Mouse (Mus musculus) MEL (cell line): Measurements from ENCODE around the gene Ppfia3. TPM values are rescaled to one million over a fixed set of nuclear protein-coding genes. Genes with fewer than 3 reads are reported as not detected.

Experiments
- DNase-seq: peaks from one replicate; pipeline ENCODE4 v3.0.0; 2011; ENCODE audit warnings: low read depth, low spot score
- H3K27ac ChIP-seq: 2 replicates; pipeline ENCODE4 v1.5.1; 2012; ENCODE audit warnings: low read depth, mild to moderate bottlenecking, control low read depth, low read length, moderate library complexity; ENCODE audit not compliant: control insufficient read depth
- H3K27me3 ChIP-seq, 2 experiments: fragments of 150-350 bp in 1 of 2; sonication (generic) in 1 of 2; 2 replicates each; pipeline ENCODE4 v1.6.1; 2012; ENCODE audit warnings: low read length in 2 of 2, mild to moderate bottlenecking in 2 of 2, improper control_type of control experiment in 1 of 2, moderate library complexity in 1 of 2; ENCODE audit not compliant: insufficient read depth in 2 of 2, control insufficient read depth in 1 of 2
- H3K36me3 ChIP-seq, 2 experiments: 2 replicates each; pipeline ENCODE4 v1.6.1; 2012 to 2014; ENCODE audit warnings: low read length in 2 of 2, improper control_type of control experiment in 1 of 2, inconsistent platforms in 1 of 2, mild to moderate bottlenecking in 1 of 2; ENCODE audit not compliant: insufficient read depth in 2 of 2, control insufficient read depth in 1 of 2
- H3K4me1 ChIP-seq, 2 experiments: fragments of 150-350 bp in 1 of 2; sonication (generic) in 1 of 2; 2 replicates each; pipeline ENCODE4 v1.6.1; 2012; ENCODE audit warnings: low read length in 2 of 2, improper control_type of control experiment in 1 of 2, mild to moderate bottlenecking in 1 of 2; ENCODE audit not compliant: insufficient read depth in 2 of 2, control insufficient read depth in 1 of 2
- H3K4me3 ChIP-seq, 2 experiments: fragments of 150-350 bp in 1 of 2; sonication (generic) in 1 of 2; 2 replicates each; pipeline ENCODE4 v1.5.1; 2012; ENCODE audit warnings: low read depth in 2 of 2, low read length in 2 of 2, mild to moderate bottlenecking in 2 of 2, moderate library complexity in 2 of 2, control low read depth in 1 of 2, improper control_type of control experiment in 1 of 2; ENCODE audit not compliant: control insufficient read depth in 1 of 2, insufficient read depth in 1 of 2
- H3K79me2 ChIP-seq: 2 replicates; pipeline ENCODE4 v1.6.1; 2012; ENCODE audit warnings: mild to moderate bottlenecking, low read length, moderate library complexity; ENCODE audit not compliant: control insufficient read depth, poor library complexity, insufficient read depth
- H3K9ac ChIP-seq: 2 replicates; pipeline ENCODE4 v1.6.1; 2012; ENCODE audit warnings: low read depth, mild to moderate bottlenecking, control low read depth, low read length, moderate library complexity; ENCODE audit not compliant: control insufficient read depth, poor library complexity, severe bottlenecking
- H3K9me3 ChIP-seq: fragments of 150-350 bp; sonication (generic); replicated peaks from 2 replicates; pipeline ENCODE4 v1.6.1; 2012; ENCODE audit warnings: mild to moderate bottlenecking, low read length, improper control_type of control experiment, moderate library complexity; ENCODE audit not compliant: insufficient read depth
- E2F4 ChIP-seq: IDR thresholded peaks from 2 replicates; pipeline ENCODE4 v1.6.1; 2011; ENCODE audit warnings: low read depth, low read length, improper control_type of control experiment, borderline replicate concordance
- ELF1 ChIP-seq: IDR thresholded peaks from 2 replicates; pipeline ENCODE4 v1.6.1; 2014; ENCODE audit warnings: low read depth, mild to moderate bottlenecking, inconsistent platforms, low read length, improper control_type of control experiment, moderate library complexity
- EP300 ChIP-seq, 2 experiments: IDR thresholded peaks; 2 replicates each; pipeline ENCODE4 v1.6.1; 2011; ENCODE audit warnings: improper control_type of control experiment in 2 of 2, low read length in 2 of 2, low read depth in 1 of 2, mild to moderate bottlenecking in 1 of 2
- GABPA ChIP-seq: IDR thresholded peaks from 2 replicates; pipeline ENCODE4 v1.6.1; 2012; ENCODE audit warnings: low read depth, mild to moderate bottlenecking, inconsistent platforms, low read length, improper control_type of control experiment, moderate library complexity
- GATA1 ChIP-seq: IDR thresholded peaks from 2 replicates; pipeline ENCODE4 v1.6.1; 2011; ENCODE audit warnings: low read depth, low read length, improper control_type of control experiment
- MAFK ChIP-seq: IDR thresholded peaks from 2 replicates; pipeline ENCODE4 v1.6.1; 2011; ENCODE audit warnings: low read depth, mild to moderate bottlenecking, low read length, improper control_type of control experiment, borderline replicate concordance
- MAX ChIP-seq: IDR thresholded peaks from 2 replicates; pipeline ENCODE4 v1.6.1; 2011; ENCODE audit warnings: low read length, improper control_type of control experiment
- MAZ ChIP-seq: IDR thresholded peaks from 2 replicates; pipeline ENCODE4 v1.6.1; 2012; ENCODE audit warnings: low read depth, mild to moderate bottlenecking, inconsistent platforms, low read length, improper control_type of control experiment
- MXI1 ChIP-seq: IDR thresholded peaks from 2 replicates; pipeline ENCODE4 v1.6.1; 2011; ENCODE audit warnings: mild to moderate bottlenecking, low read depth, low read length, improper control_type of control experiment
- MYB ChIP-seq: IDR thresholded peaks from 2 replicates; pipeline ENCODE4 v1.6.1; 2011; ENCODE audit warnings: mild to moderate bottlenecking, low read depth, low read length, improper control_type of control experiment
- MYC ChIP-seq: IDR thresholded peaks from 2 replicates; pipeline ENCODE4 v1.6.1; 2011; ENCODE audit warnings: low read depth, mild to moderate bottlenecking, low read length, improper control_type of control experiment, moderate library complexity
- NRF1 ChIP-seq: IDR thresholded peaks from 2 replicates; pipeline ENCODE4 v1.6.1; 2014; ENCODE audit warnings: low read depth, mild to moderate bottlenecking, inconsistent platforms, low read length, improper control_type of control experiment, moderate library complexity; ENCODE audit not compliant: poor library complexity, insufficient read depth, severe bottlenecking
- POLR2A ChIP-seq, 2 experiments: IDR thresholded peaks; 2 replicates each; pipeline ENCODE4 v1.6.1; 2011 to 2012; ENCODE audit warnings: low read length in 2 of 2, mild to moderate bottlenecking in 2 of 2, control low read depth in 1 of 2, improper control_type of control experiment in 1 of 2, low read depth in 1 of 2, moderate library complexity in 1 of 2; ENCODE audit not compliant: control insufficient read depth in 1 of 2, insufficient read depth in 1 of 2, poor library complexity in 1 of 2
- POLR2AphosphoS5 ChIP-seq: IDR thresholded peaks from 2 replicates; pipeline ENCODE4 v1.6.1; 2012; ENCODE audit warnings: low read depth, borderline replicate concordance, mild to moderate bottlenecking, inconsistent platforms, low read length, moderate library complexity, mixed read lengths
- RAD21 ChIP-seq: IDR thresholded peaks from 2 replicates; pipeline ENCODE4 v1.6.1; 2011; ENCODE audit warnings: mild to moderate bottlenecking, low read depth, low read length, improper control_type of control experiment
- SIN3A ChIP-seq: IDR thresholded peaks from 2 replicates; pipeline ENCODE4 v1.6.1; 2012; ENCODE audit warnings: low read length, improper control_type of control experiment, inconsistent platforms
- SMC3 ChIP-seq: IDR thresholded peaks from 2 replicates; pipeline ENCODE4 v1.6.1; 2011; ENCODE audit warnings: low read depth, low read length, improper control_type of control experiment
- TAL1 ChIP-seq: IDR thresholded peaks from 2 replicates; pipeline ENCODE4 v1.6.1; 2012; ENCODE audit warnings: mild to moderate bottlenecking, inconsistent platforms, low read length, moderate library complexity, mixed read lengths
- TBP ChIP-seq: IDR thresholded peaks from 2 replicates; pipeline ENCODE4 v1.8.0; 2011; ENCODE audit warnings: low read depth, low read length, improper control_type of control experiment
- TCF12 ChIP-seq: IDR thresholded peaks from 2 replicates; pipeline ENCODE4 v1.6.1; 2014; ENCODE audit warnings: low read depth, mild to moderate bottlenecking, inconsistent platforms, low read length, improper control_type of control experiment, moderate library complexity
- USF1 ChIP-seq: IDR thresholded peaks from 2 replicates; pipeline ENCODE4 v1.6.1; 2014; ENCODE audit warnings: low read depth, mild to moderate bottlenecking, inconsistent platforms, low read length, improper control_type of control experiment, moderate library complexity
- ZNF384 ChIP-seq: IDR thresholded peaks from 2 replicates; pipeline ENCODE4 v1.6.1; 2012; ENCODE audit warnings: low read depth, mild to moderate bottlenecking, inconsistent platforms, low read length, improper control_type of control experiment
- polyA plus RNA-seq, 2 experiments: library from polyadenylated mRNA; stranded (reverse) in 1 of 2; unstranded in 1 of 2; fragments of >175 nt in 1 of 2; fragments of >200 nt in 1 of 2; gene quantifications; 2 replicates each; pipeline versions ENCODE4 v1.2.1 to v1.2.4; 2012; ENCODE audit warnings: low replicate concordance in 2 of 2, low read depth in 1 of 2; ENCODE audit not compliant: insufficient read length in 2 of 2, insufficient read depth in 1 of 2, missing spikeins in 1 of 2
- total RNA-seq: library from RNA; depleted of rRNA; stranded (reverse); fragments of 300-350 nt; gene quantifications from 2 replicates; pipeline ENCODE4 v1.2.3, GENCODE M21; 2012

Gene Ppfia3
- total and polyA plus RNA-seq, 3 experiments, result 3.4 to 5.9 TPM; not detected in 1

GRCm38 (mm10) chr7:45363983-45364382 lies 2.8 kb downstream of the Ppfia3 start:
- no peak for TF ChIP-seq SMC3
- no peak for TF ChIP-seq NRF1
- no peak for TF ChIP-seq E2F4
- no peak for TF ChIP-seq RAD21
- no peak for TF ChIP-seq SIN3A
- TF ChIP-seq ELF1, result no peak
- TF ChIP-seq MAZ, result no peak
- no peak for TF ChIP-seq ZNF384
- no peak for TF ChIP-seq MYB
- no peak for TF ChIP-seq MAFK
- TF ChIP-seq MYC, result no peak
- Histone ChIP-seq H3K27me3 (no peaks in the 10 kb centered on the region), H3K9me3 (no peaks in the 10 kb centered on the region), H3K36me3 (peaks cover 0 to 17% of the 10 kb centered on the region in 2 experiments; a peak in 2 of 4 replicates), H3K4me1 (peaks cover 6 to 31% of the 10 kb centered on the region in 2 experiments), H3K9ac (no peak overlapping the region), H3K4me3 (no peak overlapping the region), H3K79me2 (no peaks in the 10 kb centered on the region; the same call in 1 of the 2 replicates), H3K27ac (no peak overlapping the region)
- DNase-seq, result no peak

DNA sequence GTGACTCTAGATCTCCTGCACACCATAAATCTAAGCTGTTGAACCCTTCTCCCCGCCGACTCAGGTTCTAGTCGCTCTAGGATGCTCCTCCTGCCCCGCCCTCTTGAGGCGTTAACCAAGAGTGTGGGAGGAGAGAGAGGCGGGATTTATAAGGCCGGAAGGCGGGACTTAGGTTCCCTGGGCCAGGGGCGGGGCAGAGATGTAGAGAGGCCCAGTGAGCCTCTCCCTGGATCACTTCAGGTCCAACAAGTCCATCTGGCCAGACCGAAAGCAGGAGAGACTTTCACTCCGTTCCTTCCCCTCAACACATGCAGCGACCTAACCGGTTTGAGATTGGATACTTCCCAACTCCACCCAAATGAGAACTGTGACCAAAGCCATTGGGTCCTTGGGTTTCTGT lies 4.0 kb downstream of the Ppfia3 start:
- Histone ChIP-seq H3K9me3 (no peaks in the 10 kb centered on the region), H3K27ac (no peak overlapping the region), H3K4me3 (no peak overlapping the region), H3K79me2 (no peaks in the 10 kb centered on the region; the same call in 1 of the 2 replicates), H3K27me3 (no peaks in the 10 kb centered on the region), H3K9ac (no peak overlapping the region), H3K4me1 (peaks cover 6 to 21% of the 10 kb centered on the region in 2 experiments), H3K36me3 (peaks cover 0 to 15% of the 10 kb centered on the region in 2 experiments; a peak in 2 of 4 replicates)
- TF ChIP-seq TBP (no peak), MXI1 (no peak), ELF1 (no peak), E2F4 (no peak), USF1 (no peak), POLR2A (IDR thresholded peaks at IDR 0.05; ENCODE audit: control insufficient read depth in 1 of 2, insufficient read depth in 1 of 2, low read depth in 1 of 2, low read length in 2 of 2, poor library complexity in 1 of 2) (no peak), EP300 (IDR thresholded peaks at IDR 0.05; ENCODE audit: low read depth in 1 of 2, low read length in 2 of 2) (no peak), POLR2AphosphoS5 (no peak), MYB (no peak), TCF12 (no peak), MAZ (no peak), MAX (no peak), GATA1 (no peak), TAL1 (no peak), GABPA (no peak)
- peak; percentile 89 for DNase-seq
